Mouse (Mus musculus): ENCODE measurements at regions not wholly inside any gene's neighbourhood (a gene's known extent, or its start where the extent isn't known, plus 50 kb on each side); places are given as distances from the start of the nearest gene placed in this dataset.
A peak's percentile ranks its signal among the peaks of the same experiment; 100 is the strongest.

DNA sequence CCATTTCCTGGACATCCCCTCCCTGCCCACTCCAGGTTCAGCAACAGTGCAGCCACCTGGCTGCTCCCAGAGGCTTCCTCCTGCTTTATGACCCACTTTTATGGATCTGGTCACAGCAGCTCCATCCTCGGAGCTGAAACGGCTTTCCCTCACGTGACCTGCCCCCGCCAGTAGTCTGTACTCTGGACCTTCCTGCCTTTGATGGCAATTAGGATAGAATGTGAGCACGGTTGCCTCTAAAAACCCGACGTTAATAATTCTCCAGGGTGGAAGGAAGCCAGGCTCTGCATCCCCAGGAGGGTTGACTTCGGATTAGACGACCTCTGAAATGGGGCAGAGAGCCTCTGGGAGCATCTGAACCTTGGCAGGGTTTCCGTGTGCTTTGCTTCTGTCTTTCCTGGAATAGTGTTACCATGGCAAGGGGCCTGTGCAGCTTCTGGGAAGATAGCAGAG, 214.0 kb downstream of the Gadd45g start:
- H3K4me1 ChIP-seq (ENCODE audit: control insufficient read depth, insufficient read depth, low read length): peaks cover 8% of the 10 kb centered on the region
- H3K27ac ChIP-seq (ENCODE audit: control insufficient read depth, insufficient read depth, low read depth, low read length): no peak overlapping the region
- TF ChIP-seq CTCF (IDR thresholded peaks at IDR 0.05; ENCODE audit: control insufficient read depth, insufficient read depth, insufficient replicate concordance, low read depth, low read length) (no peak), POLR2A (IDR thresholded peaks at IDR 0.05; ENCODE audit: control insufficient read depth, low read depth, low read length) (no peak)

DNA sequence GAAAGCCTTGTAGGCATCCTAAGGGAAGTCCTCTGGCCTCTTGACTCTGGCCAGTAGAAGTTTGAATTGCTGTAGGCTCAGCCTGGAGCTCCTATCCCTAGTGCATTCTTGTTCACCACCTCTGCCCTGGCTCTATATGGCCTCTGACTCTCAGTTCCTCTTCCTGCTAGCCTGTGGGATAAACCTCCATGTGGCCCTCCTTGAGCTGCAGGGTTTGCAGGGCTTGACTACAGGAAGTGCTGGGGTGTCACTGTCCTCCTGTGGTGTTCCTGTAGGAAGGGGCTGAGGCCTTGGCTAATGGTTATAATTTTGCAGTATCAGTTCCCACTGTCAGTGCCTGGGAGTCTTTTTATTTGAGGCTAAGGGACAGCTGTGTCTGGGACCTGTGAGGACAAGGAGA, 215.0 kb downstream of the Gadd45g start:
- Histone ChIP-seq H3K4me3 (ENCODE audit: control insufficient read depth, low read depth, low read length) (no peak overlapping the region), H3K27me3 (ENCODE audit: control insufficient read depth, insufficient read depth, low read length) (no peaks in the 10 kb centered on the region), H3K27ac (ENCODE audit: control insufficient read depth, insufficient read depth, low read depth, low read length) (no peak overlapping the region), H3K36me3 (ENCODE audit: control insufficient read depth, insufficient read depth, low read length) (no peaks in the 10 kb centered on the region), H3K4me1 (ENCODE audit: control insufficient read depth, insufficient read depth, low read length) (peaks cover 8% of the 10 kb centered on the region)
- TF ChIP-seq POLR2A (IDR thresholded peaks at IDR 0.05; ENCODE audit: control insufficient read depth, low read depth, low read length): no peak
- no peak for TF ChIP-seq CTCF (IDR thresholded peaks at IDR 0.05; ENCODE audit: control insufficient read depth, insufficient read depth, insufficient replicate concordance, low read depth, low read length)

More for the DNA sequence above, 214.0 kb downstream of the Gadd45g start:
- Histone ChIP-seq H3K27me3 (ENCODE audit: control insufficient read depth, insufficient read depth, low read length) (no peaks in the 10 kb centered on the region), H3K4me3 (ENCODE audit: control insufficient read depth, low read depth, low read length) (peak overlapping the region; percentile 0), H3K36me3 (ENCODE audit: control insufficient read depth, insufficient read depth, low read length) (no peaks in the 10 kb centered on the region)

DNA sequence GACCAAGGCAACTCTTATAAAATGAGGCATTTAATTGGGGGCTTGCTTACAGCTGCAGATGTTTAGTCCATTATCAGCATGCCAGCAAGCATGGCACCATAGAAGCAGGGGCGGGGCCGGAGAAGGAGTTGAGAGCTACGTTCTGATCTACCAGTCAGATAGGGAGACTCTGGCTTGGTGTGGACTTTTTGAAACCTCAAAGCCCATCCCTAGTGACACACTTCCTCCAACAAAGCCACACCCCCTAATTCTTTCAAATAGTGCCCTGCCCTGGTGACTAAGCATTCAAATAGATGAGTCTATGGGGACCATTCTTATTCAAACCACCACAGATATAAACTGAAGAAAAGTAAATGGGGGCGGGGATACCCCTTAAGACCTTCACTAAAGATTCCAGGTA, 215.4 kb downstream of the Gadd45g start:
- no peaks in the 10 kb centered on the region for H3K36me3 ChIP-seq (ENCODE audit: control insufficient read depth, insufficient read depth, low read length)
- H3K4me1 ChIP-seq (ENCODE audit: control insufficient read depth, insufficient read depth, low read length): peaks cover 8% of the 10 kb centered on the region
- no peak overlapping the region for H3K27ac ChIP-seq (ENCODE audit: control insufficient read depth, insufficient read depth, low read depth, low read length)
- H3K27me3 ChIP-seq (ENCODE audit: control insufficient read depth, insufficient read depth, low read length): no peaks in the 10 kb centered on the region
- H3K4me3 ChIP-seq (ENCODE audit: control insufficient read depth, low read depth, low read length): no peak overlapping the region
- TF ChIP-seq CTCF (IDR thresholded peaks at IDR 0.05; ENCODE audit: control insufficient read depth, insufficient read depth, insufficient replicate concordance, low read depth, low read length): no peak
- no peak for TF ChIP-seq POLR2A (IDR thresholded peaks at IDR 0.05; ENCODE audit: control insufficient read depth, low read depth, low read length)

DNA sequence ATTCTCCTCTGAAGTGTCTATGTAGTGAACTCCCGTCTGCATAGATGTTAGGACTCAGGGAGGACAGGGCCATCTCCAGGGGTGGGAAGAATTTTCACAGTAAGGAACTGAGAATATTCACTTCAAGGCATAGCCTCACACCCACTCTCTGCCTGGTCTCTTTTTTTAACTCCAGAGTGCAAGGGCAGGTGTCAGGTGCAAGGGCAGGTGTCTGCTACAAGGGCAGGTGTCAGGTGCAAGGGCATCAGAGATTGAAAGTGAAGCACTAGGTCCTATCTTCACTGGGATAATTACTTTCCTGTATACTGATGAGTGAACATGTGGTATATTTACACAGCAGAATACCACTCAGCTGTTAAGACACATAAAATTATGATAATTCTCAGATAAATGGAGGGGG, 216.1 kb downstream of the Gadd45g start:
- Histone ChIP-seq H3K27me3 (ENCODE audit: control insufficient read depth, insufficient read depth, low read length) (no peaks in the 10 kb centered on the region), H3K4me1 (ENCODE audit: control insufficient read depth, insufficient read depth, low read length) (peaks cover 8% of the 10 kb centered on the region), H3K4me3 (ENCODE audit: control insufficient read depth, low read depth, low read length) (no peak overlapping the region), H3K36me3 (ENCODE audit: control insufficient read depth, insufficient read depth, low read length) (no peaks in the 10 kb centered on the region), H3K27ac (ENCODE audit: control insufficient read depth, insufficient read depth, low read depth, low read length) (no peak overlapping the region)
- TF ChIP-seq CTCF (IDR thresholded peaks at IDR 0.05; ENCODE audit: control insufficient read depth, insufficient read depth, insufficient replicate concordance, low read depth, low read length): no peak
- TF ChIP-seq POLR2A (IDR thresholded peaks at IDR 0.05; ENCODE audit: control insufficient read depth, low read depth, low read length): no peak

DNA sequence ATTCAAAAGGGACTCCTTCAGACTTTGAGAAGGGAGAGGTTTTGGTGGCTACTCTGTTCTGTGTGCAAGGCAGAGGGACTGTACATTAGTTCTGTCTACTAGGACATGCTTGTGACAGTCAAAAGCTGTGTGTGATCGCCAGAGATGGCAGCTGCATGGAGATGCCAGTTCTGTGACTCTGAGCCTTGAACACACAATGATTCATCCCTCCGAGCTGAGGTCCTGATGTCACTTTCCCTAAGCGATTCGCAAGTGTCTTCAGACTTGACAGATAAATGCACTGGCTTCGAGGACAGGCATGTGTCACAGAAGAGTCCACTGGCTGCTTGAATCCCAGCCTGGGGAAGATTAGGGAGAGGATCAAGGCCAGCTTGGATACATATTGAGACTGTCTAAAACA, 218.8 kb downstream of the Gadd45g start:
- Histone ChIP-seq H3K36me3 (ENCODE audit: control insufficient read depth, insufficient read depth, low read length) (no peaks in the 10 kb centered on the region), H3K4me3 (ENCODE audit: control insufficient read depth, low read depth, low read length) (no peak overlapping the region), H3K27ac (ENCODE audit: control insufficient read depth, insufficient read depth, low read depth, low read length) (no peak overlapping the region), H3K4me1 (ENCODE audit: control insufficient read depth, insufficient read depth, low read length) (peaks cover 5% of the 10 kb centered on the region), H3K27me3 (ENCODE audit: control insufficient read depth, insufficient read depth, low read length) (no peaks in the 10 kb centered on the region)
- TF ChIP-seq CTCF (IDR thresholded peaks at IDR 0.05; ENCODE audit: control insufficient read depth, insufficient read depth, insufficient replicate concordance, low read depth, low read length): no peak
- TF ChIP-seq POLR2A (IDR thresholded peaks at IDR 0.05; ENCODE audit: control insufficient read depth, low read depth, low read length): no peak

DNA sequence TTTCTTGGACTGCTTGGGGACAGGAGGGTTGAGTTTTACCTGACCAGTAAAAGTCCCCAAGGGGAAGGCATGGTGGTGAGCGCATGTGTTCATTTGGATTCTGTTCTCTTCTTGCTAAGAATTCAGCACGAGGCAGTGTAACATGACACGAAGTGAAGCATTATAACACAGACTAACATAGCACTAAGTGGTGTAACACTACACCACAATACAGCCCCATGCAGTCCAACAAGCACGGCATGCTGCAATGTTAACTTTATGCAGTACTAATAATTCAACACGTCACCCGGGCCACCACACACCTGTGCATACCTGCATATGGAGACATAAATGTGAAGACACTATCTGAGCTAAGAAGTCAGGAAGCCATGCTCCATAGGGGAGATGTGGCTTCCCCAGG, 219.2 kb downstream of the Gadd45g start:
- no peaks in the 10 kb centered on the region for H3K36me3 ChIP-seq (ENCODE audit: control insufficient read depth, insufficient read depth, low read length)
- H3K27me3 ChIP-seq (ENCODE audit: control insufficient read depth, insufficient read depth, low read length): no peaks in the 10 kb centered on the region
- TF ChIP-seq POLR2A (IDR thresholded peaks at IDR 0.05; ENCODE audit: control insufficient read depth, low read depth, low read length) (no peak), CTCF (IDR thresholded peaks at IDR 0.05; ENCODE audit: control insufficient read depth, insufficient read depth, insufficient replicate concordance, low read depth, low read length) (no peak)
- peaks cover 1% of the 10 kb centered on the region; the same call in 1 of the 2 replicates for H3K4me1 ChIP-seq (ENCODE audit: control insufficient read depth, insufficient read depth, low read length)
- no peak overlapping the region for H3K27ac ChIP-seq (ENCODE audit: control insufficient read depth, insufficient read depth, low read depth, low read length)
- H3K4me3 ChIP-seq (ENCODE audit: control insufficient read depth, low read depth, low read length): no peak overlapping the region

DNA sequence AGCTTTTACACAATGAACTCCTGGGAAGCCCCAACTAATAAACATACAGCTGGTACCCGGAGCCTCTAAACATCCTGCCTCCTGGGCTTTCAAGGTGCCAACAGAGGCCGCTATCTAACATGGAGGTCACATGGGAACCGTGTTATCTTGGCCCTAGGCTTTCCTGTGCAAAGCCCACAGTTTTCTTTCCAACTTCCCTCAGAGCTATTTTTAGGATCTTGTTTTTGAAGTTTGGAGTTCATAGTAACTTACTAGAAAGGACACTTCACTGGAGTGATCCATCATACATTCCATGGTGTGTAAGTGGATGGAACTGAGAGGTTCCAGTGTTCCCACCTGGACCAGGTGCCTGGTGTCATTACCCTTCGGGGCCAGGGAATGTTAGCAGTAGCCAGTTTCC, 220.6 kb downstream of the Gadd45g start:
- H3K4me3 ChIP-seq (ENCODE audit: control insufficient read depth, low read depth, low read length): no peak overlapping the region
- TF ChIP-seq POLR2A (IDR thresholded peaks at IDR 0.05; ENCODE audit: control insufficient read depth, low read depth, low read length) (no peak), CTCF (IDR thresholded peaks at IDR 0.05; ENCODE audit: control insufficient read depth, insufficient read depth, insufficient replicate concordance, low read depth, low read length) (no peak)
- H3K27ac ChIP-seq (ENCODE audit: control insufficient read depth, insufficient read depth, low read depth, low read length): no peak overlapping the region
- H3K36me3 ChIP-seq (ENCODE audit: control insufficient read depth, insufficient read depth, low read length): no peaks in the 10 kb centered on the region
- no peaks in the 10 kb centered on the region; the same call in 1 of the 2 replicates for H3K4me1 ChIP-seq (ENCODE audit: control insufficient read depth, insufficient read depth, low read length)
- no peaks in the 10 kb centered on the region for H3K27me3 ChIP-seq (ENCODE audit: control insufficient read depth, insufficient read depth, low read length)
